Mouse (Mus musculus) cerebellum, adult 2 months (tissue): ENCODE results near the gene Tmem132b.

Experiments
- CTCF ChIP-seq: fragments of 200-500 bp; IDR thresholded peaks from 2 replicates; pipeline ENCODE4 v1.5.1; 2011; ENCODE audit warnings: low read depth, mild to moderate bottlenecking, control low read depth, low read length, moderate library complexity, borderline replicate concordance; ENCODE audit not compliant: insufficient read depth
- POLR2A ChIP-seq: fragments of 200-500 bp; IDR thresholded peaks from 2 replicates; pipeline ENCODE4 v1.6.1; 2011; ENCODE audit warnings: low read length, control low read depth, borderline replicate concordance; ENCODE audit not compliant: insufficient read depth

DNA sequence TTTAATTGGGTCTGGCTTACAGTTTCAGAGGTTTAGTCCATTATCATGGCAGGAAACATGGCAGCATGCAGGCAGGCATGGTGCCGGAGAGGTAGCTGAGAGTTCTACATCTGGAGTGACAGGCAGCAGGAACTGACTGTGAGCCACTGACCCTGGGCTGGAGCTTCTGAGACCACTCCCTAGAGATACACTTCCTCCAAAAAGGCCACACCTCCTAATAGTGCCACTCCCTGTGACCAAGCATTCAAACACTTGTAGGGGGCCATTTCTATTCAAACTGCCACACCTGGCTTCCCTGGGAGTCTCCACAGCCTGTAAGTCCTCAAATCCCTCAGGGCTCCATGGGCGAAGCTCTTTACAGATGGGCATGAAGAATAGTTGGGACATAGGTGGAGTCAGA, 8.2 kb upstream of the Tmem132b start:
- TF ChIP-seq CTCF (no peak), POLR2A (no peak)
